Mouse (Mus musculus): ENCODE data around the gene Ikzf3.

GRCm38 (mm10) chr11:98595473-98595872 is 49.6 kb upstream of the Ikzf3 start:
- TF ChIP-seq CTCF (IDR thresholded peaks at IDR 0.05; ENCODE audit: extremely low read depth, insufficient read depth, insufficient read length, insufficient replicate concordance) (no peak), POLR2A (IDR thresholded peaks at IDR 0.05; ENCODE audit: low read depth, low read length) (no peak)

All from spleen, adult 2 months (tissue).